Mouse (Mus musculus) naive thymus-derived CD4-positive, alpha-beta T cell, adult 5 months (primary cell): Measurements from ENCODE around the gene Actl10. TPM values are rescaled to one million over a fixed set of nuclear protein-coding genes. Genes with fewer than 3 reads are reported as not detected.

Experiments used
- polyA plus RNA-seq: library from polyadenylated mRNA; unstranded; fragments of 100-300 nt; shearing (Covaris generic); gene quantifications from one replicate; pipeline ENCODE4 v1.2.1, GENCODE M21; 2017

The Actl10 gene
- polyA plus RNA-seq = not detected

GRCm38 (mm10) chr2:154551476-154551875 lies at the start of gene Actl10:
TSS of gene Actl10 (plus strand) at chr2:154551776.

GRCm38 (mm10) chr2:154546711-154547110 lies 4.9 kb upstream of the Actl10 start, which contains the start of gene 1700003F12Rik:
TSS of gene 1700003F12Rik (plus strand) at chr2:154547085.

GRCm38 (mm10) chr2:154558264-154559039 lies 6.9 kb downstream of the Actl10 start, which contains the start of gene Necab3:
TSS of gene Necab3 (minus strand) at chr2:154558890.

GRCm38 (mm10) chr2:154569836-154570286 lies 18.3 kb downstream of the Actl10 start, which contains the start of gene E2f1:
TSS of gene E2f1 (minus strand) at chr2:154569892.

Other genes with a start within 250 kb of the Actl10 start
- not detected for gene Bpifb9b, start 244.5 kb upstream of the Actl10 start, polyA plus RNA-seq
- 14.9 TPM for gene Cdk5rap1, start 178.8 kb upstream of the Actl10 start, polyA plus RNA-seq
- gene Snta1, start 143.7 kb upstream of the Actl10 start, polyA plus RNA-seq = not detected
- 34.7 TPM for gene Cbfa2t2, start 115.3 kb upstream of the Actl10 start, polyA plus RNA-seq
- not detected for gene 1700003F12Rik, start 4.7 kb upstream of the Actl10 start, polyA plus RNA-seq
- gene Necab3, start 7.1 kb downstream of the Actl10 start, polyA plus RNA-seq = 0.65 TPM
- 3.2 TPM for gene E2f1, start 18.1 kb downstream of the Actl10 start, polyA plus RNA-seq
- 17.0 TPM for gene Pxmp4, start 51.9 kb downstream of the Actl10 start, polyA plus RNA-seq
- gene Zfp341, start 61.5 kb downstream of the Actl10 start, polyA plus RNA-seq = 0.91 TPM
- gene 4930519P11Rik, start 61.7 kb downstream of the Actl10 start, polyA plus RNA-seq = not detected
- gene Chmp4b, start 99.9 kb downstream of the Actl10 start, polyA plus RNA-seq = 24.5 TPM
- not detected for gene Gm14214, start 218.3 kb downstream of the Actl10 start, polyA plus RNA-seq
- gene Raly, start 239.3 kb downstream of the Actl10 start, polyA plus RNA-seq = 170 TPM
- not detected for gene a, start 239.6 kb downstream of the Actl10 start, polyA plus RNA-seq